Mouse (Mus musculus): ENCODE results near the gene Ccdc28b. TPM values are rescaled to one million over a fixed set of nuclear protein-coding genes. Genes with fewer than 3 reads are reported as not detected.

Ccdc28b gene
- 77.7 and 79.6 TPM in 2 replicates for polyA plus RNA-seq (2014; fragmentation: Nextera tagmentation; extraction: Ambion mirVana)

GRCm38 (mm10) chr4:129623681-129624091 is at the start of gene Ccdc28b:
Ccdc28b (minus strand) TSS chr4:129623947.
- H3K9me3 ChIP-seq (ENCODE audit: control insufficient read depth, low read length), result no peaks in the 10 kb centered on the region
- H3K27ac ChIP-seq (ENCODE audit: low read depth, low read length), result peak within 1 kb of the TSS; percentile 82
- WGBS, result under 1% methylated on average over 10 of the region's 10 CpGs
- peak within 1 kb of the TSS; percentile 66 for H3K9ac ChIP-seq (ENCODE audit: low read depth, low read length)
- peaks cover 7% of the 10 kb centered on the region for H3K36me3 ChIP-seq (ENCODE audit: control insufficient read depth, insufficient read depth, low read length)
- DNase-seq (ENCODE audit: low spot score) (peak; percentile 66), ATAC-seq (ENCODE audit: low FRiP score) (peak; percentile 56)
- H3K4me3 ChIP-seq (ENCODE audit: low read depth, low read length), result peak within 1 kb of the TSS; percentile 58
- peaks cover 12% of the 10 kb centered on the region for H3K4me1 ChIP-seq (replicated peaks; ENCODE audit: control insufficient read depth, insufficient read depth, low read length)
- no peaks in the 10 kb centered on the region for H3K27me3 ChIP-seq (ENCODE audit: control insufficient read depth, insufficient read depth, low read length)
- peak within 1 kb of the TSS; percentile 71 for H3K4me2 ChIP-seq (replicated peaks; ENCODE audit: low read depth, low read length)

DNA sequence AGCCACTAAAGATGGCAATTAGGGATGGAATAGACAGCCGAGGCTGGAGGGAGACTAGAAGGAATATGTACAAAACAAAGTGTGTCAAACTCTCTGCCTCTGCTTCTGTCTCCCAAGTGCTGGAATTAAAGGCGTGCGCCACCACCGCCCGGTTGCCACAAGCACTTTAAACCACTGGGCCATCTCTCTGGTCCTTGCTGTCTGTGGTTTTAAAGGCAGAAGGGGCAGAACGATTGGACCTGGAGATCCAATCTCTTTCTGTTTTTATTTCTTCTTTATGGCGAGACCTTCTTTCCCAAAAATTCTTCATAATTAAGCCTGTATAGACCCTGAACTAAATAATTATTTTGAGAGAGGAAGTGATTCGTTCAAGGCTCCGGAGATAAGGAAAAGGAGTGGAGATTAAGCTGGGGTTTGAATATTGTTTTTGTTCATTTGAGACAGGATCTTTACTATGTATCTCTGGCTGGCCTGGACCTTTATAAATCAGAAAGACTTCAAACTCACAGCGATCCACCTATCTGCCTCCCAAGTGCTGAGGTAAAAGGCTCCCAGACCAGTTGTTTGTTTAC is 49.2 kb upstream of the Ccdc28b start:
- H3K4me2 ChIP-seq (replicated peaks; ENCODE audit: low read depth, low read length), result peak overlapping the region; percentile 87
- no peaks in the 10 kb centered on the region for H3K9me3 ChIP-seq (ENCODE audit: control insufficient read depth, low read length)
- no peaks in the 10 kb centered on the region for H3K27me3 ChIP-seq (ENCODE audit: control insufficient read depth, insufficient read depth, low read length)
- DNase-seq (ENCODE audit: low spot score) (no peak), ATAC-seq (ENCODE audit: low FRiP score) (peak; percentile 15; the same call in 1 of the 2 replicates)
- peak overlapping the region; percentile 17; the same call in 1 of the 2 replicates for H3K27ac ChIP-seq (ENCODE audit: low read depth, low read length)
- H3K4me1 ChIP-seq (replicated peaks; ENCODE audit: control insufficient read depth, insufficient read depth, low read length), result no peaks in the 10 kb centered on the region
- 8% methylated on average over 10 of the region's 10 CpGs for WGBS
- peak overlapping the region; percentile 98 for H3K4me3 ChIP-seq (ENCODE audit: low read depth, low read length)
- peak overlapping the region; percentile 95 for H3K9ac ChIP-seq (ENCODE audit: low read depth, low read length)
- H3K36me3 ChIP-seq (ENCODE audit: control insufficient read depth, insufficient read depth, low read length), result 0 out of 2 replicates have a peak, but pooled peaks cover 4% of the 10 kb centered on the region

GRCm38 (mm10) chr4:129672083-129672877 is 48.5 kb upstream of the Ccdc28b start, which contains the start of gene Kpna6:
Kpna6 (minus strand) TSS chr4:129672767.
- Histone ChIP-seq H3K9me3 (ENCODE audit: control insufficient read depth, low read length) (no peaks in the 10 kb centered on the region), H3K27me3 (ENCODE audit: control insufficient read depth, insufficient read depth, low read length) (no peaks in the 10 kb centered on the region), H3K9ac (ENCODE audit: low read depth, low read length) (peak within 1 kb of the TSS; percentile 95), H3K4me2 (replicated peaks; ENCODE audit: low read depth, low read length) (peak within 1 kb of the TSS; percentile 87), H3K4me1 (replicated peaks; ENCODE audit: control insufficient read depth, insufficient read depth, low read length) (no peaks in the 10 kb centered on the region), H3K36me3 (ENCODE audit: control insufficient read depth, insufficient read depth, low read length) (0 out of 2 replicates have a peak, but pooled peaks cover 4% of the 10 kb centered on the region), H3K27ac (ENCODE audit: low read depth, low read length) (peak within 1 kb of the TSS; percentile 89), H3K4me3 (ENCODE audit: low read depth, low read length) (peak within 1 kb of the TSS; percentile 98)
- WGBS, result 0% methylated on average over 58 of the region's 65 CpGs
- DNase-seq (ENCODE audit: low spot score) (peak; percentile 93), ATAC-seq (ENCODE audit: low FRiP score) (peak; percentile 93)

DNA sequence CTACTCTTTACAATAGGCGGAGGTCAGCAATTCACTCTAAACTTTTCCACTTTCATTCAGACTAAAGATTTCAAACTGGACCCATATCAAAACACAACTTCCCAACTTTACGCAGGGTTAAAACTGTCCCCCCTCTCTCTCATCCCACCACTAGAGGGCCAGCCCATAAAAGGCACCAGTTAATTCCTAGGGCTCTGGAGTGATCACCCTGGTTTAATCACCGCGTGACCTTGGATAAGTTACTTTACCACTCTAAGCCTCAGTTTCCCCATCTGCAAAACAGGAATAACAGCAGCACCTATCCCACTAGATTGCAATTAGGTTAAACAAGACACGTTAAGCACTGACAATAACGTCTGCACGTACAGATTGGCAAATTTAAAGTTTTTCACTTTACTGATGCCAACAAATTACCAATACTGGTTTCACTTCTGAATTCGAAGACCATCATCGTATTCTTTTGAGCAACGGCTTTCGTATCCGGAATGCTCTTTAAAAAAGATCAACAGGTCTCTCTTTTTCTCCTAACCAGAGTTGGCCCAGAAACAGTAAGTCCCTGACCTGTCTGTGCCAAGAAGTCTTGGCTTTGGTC is 47.8 kb upstream of the Ccdc28b start:
- ATAC-seq (ENCODE audit: low FRiP score) (no peak), DNase-seq (ENCODE audit: low spot score) (peak; percentile 77)
- no peaks in the 10 kb centered on the region for H3K27me3 ChIP-seq (ENCODE audit: control insufficient read depth, insufficient read depth, low read length)
- H3K36me3 ChIP-seq (ENCODE audit: control insufficient read depth, insufficient read depth, low read length), result 0 out of 2 replicates have a peak, but pooled peaks cover 1% of the 10 kb centered on the region
- peak overlapping the region; percentile 98 for H3K4me3 ChIP-seq (ENCODE audit: low read depth, low read length)
- H3K4me1 ChIP-seq (replicated peaks; ENCODE audit: control insufficient read depth, insufficient read depth, low read length), result no peaks in the 10 kb centered on the region
- peak overlapping the region; percentile 89; the same call in 1 of the 2 replicates for H3K27ac ChIP-seq (ENCODE audit: low read depth, low read length)
- peak overlapping the region; percentile 95 for H3K9ac ChIP-seq (ENCODE audit: low read depth, low read length)
- no peaks in the 10 kb centered on the region for H3K9me3 ChIP-seq (ENCODE audit: control insufficient read depth, low read length)
- peak overlapping the region; percentile 87 for H3K4me2 ChIP-seq (replicated peaks; ENCODE audit: low read depth, low read length)
- 7% methylated on average over 12 of the region's 12 CpGs for WGBS

GRCm38 (mm10) chr4:129662255-129662813 is 38.6 kb upstream of the Ccdc28b start:
- Histone ChIP-seq H3K27ac (ENCODE audit: low read depth, low read length) (no peak overlapping the region), H3K9ac (ENCODE audit: low read depth, low read length) (no peak overlapping the region), H3K4me1 (replicated peaks; ENCODE audit: control insufficient read depth, insufficient read depth, low read length) (no peaks in the 10 kb centered on the region), H3K4me2 (replicated peaks; ENCODE audit: low read depth, low read length) (no peak overlapping the region), H3K9me3 (ENCODE audit: control insufficient read depth, low read length) (no peaks in the 10 kb centered on the region), H3K4me3 (ENCODE audit: low read depth, low read length) (no peak overlapping the region), H3K27me3 (ENCODE audit: control insufficient read depth, insufficient read depth, low read length) (no peaks in the 10 kb centered on the region), H3K36me3 (ENCODE audit: control insufficient read depth, insufficient read depth, low read length) (0 out of 2 replicates have a peak, but pooled peaks cover 3% of the 10 kb centered on the region)
- DNase-seq (ENCODE audit: low spot score) (no peak), ATAC-seq (ENCODE audit: low FRiP score) (no peak)
- 93% methylated on average over 3 of the region's 3 CpGs for WGBS

DNA sequence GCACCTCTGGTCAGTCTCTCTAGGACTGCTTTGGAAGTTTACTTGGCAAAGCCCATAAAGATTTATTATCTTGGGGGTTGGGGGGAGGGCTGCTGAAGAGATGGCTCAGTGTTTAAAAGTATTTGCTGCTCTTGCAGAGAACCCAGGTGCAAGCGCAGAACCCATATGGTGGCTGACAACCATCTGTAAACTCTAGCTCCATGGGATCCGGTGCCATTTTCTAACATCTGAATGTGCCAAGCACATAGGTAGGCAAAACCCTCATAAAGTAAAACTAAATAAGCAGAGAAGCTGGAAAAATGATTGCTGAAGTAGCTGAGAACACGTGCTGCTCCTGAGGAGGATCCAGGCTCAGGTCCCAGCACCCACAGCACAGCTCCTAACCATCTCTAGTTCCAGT is 37.8 kb upstream of the Ccdc28b start:
- 93% methylated on average over 3 of the region's 3 CpGs for WGBS
- 0 out of 2 replicates have a peak, but pooled peaks cover 4% of the 10 kb centered on the region for H3K36me3 ChIP-seq (ENCODE audit: control insufficient read depth, insufficient read depth, low read length)
- H3K4me1 ChIP-seq (replicated peaks; ENCODE audit: control insufficient read depth, insufficient read depth, low read length), result no peaks in the 10 kb centered on the region
- no peak overlapping the region for H3K27ac ChIP-seq (ENCODE audit: low read depth, low read length)
- no peak overlapping the region for H3K9ac ChIP-seq (ENCODE audit: low read depth, low read length)
- no peaks in the 10 kb centered on the region for H3K9me3 ChIP-seq (ENCODE audit: control insufficient read depth, low read length)
- DNase-seq (ENCODE audit: low spot score) (no peak), ATAC-seq (ENCODE audit: low FRiP score) (no peak)
- H3K4me2 ChIP-seq (replicated peaks; ENCODE audit: low read depth, low read length), result no peak overlapping the region
- no peaks in the 10 kb centered on the region for H3K27me3 ChIP-seq (ENCODE audit: control insufficient read depth, insufficient read depth, low read length)
- H3K4me3 ChIP-seq (ENCODE audit: low read depth, low read length), result no peak overlapping the region

DNA sequence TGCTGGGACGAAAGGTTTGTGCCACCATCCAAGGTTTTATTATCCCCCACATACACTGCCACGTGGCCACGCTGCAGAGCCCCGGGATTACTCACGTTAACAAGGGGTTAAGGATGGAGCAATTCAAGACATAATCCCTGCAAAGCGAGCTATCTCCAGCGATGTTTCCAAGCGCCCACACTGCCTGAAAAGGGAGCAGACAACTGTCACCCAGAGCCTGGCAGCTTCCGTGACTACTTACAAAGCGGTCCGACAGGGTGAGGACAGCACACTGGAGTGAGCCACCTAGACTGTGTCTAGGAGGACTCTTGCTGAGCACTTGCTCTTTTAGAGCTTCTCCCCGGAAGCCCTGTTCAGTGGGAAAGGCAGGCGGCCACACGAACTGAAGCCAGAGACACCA is 31.0 kb upstream of the Ccdc28b start:
- H3K4me1 ChIP-seq (replicated peaks; ENCODE audit: control insufficient read depth, insufficient read depth, low read length), result no peaks in the 10 kb centered on the region
- H3K36me3 ChIP-seq (ENCODE audit: control insufficient read depth, insufficient read depth, low read length), result peaks cover 10% of the 10 kb centered on the region
- no peak overlapping the region for H3K4me2 ChIP-seq (replicated peaks; ENCODE audit: low read depth, low read length)
- WGBS, result 92% methylated on average over 14 of the region's 14 CpGs
- ATAC-seq (ENCODE audit: low FRiP score) (no peak), DNase-seq (ENCODE audit: low spot score) (no peak)
- no peak overlapping the region for H3K9ac ChIP-seq (ENCODE audit: low read depth, low read length)
- H3K27me3 ChIP-seq (ENCODE audit: control insufficient read depth, insufficient read depth, low read length), result no peaks in the 10 kb centered on the region
- H3K27ac ChIP-seq (ENCODE audit: low read depth, low read length), result no peak overlapping the region
- H3K4me3 ChIP-seq (ENCODE audit: low read depth, low read length), result no peak overlapping the region
- no peaks in the 10 kb centered on the region for H3K9me3 ChIP-seq (ENCODE audit: control insufficient read depth, low read length)

DNA sequence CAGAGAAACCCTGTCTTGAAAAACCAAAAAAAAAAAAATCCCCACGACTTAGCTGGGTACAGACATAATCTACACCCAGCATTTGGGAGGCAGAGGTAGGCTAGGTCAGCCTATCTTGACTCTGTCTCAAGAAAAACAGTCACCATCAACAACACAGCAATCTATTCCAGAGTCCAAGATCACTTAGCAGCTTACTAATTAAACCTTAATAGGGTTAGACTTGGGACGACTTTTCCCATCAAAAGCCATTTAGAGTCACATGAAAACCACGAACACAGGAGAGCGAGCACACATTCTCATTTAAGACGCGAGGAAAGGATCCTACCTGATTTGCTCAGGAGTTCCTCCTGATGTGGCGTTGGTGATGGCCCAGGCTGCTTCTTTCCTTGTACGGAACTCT is 26.6 kb upstream of the Ccdc28b start:
- H3K27ac ChIP-seq (ENCODE audit: low read depth, low read length), result no peak overlapping the region
- H3K9me3 ChIP-seq (ENCODE audit: control insufficient read depth, low read length), result no peaks in the 10 kb centered on the region
- no peak overlapping the region for H3K4me3 ChIP-seq (ENCODE audit: low read depth, low read length)
- H3K9ac ChIP-seq (ENCODE audit: low read depth, low read length), result no peak overlapping the region
- H3K4me2 ChIP-seq (replicated peaks; ENCODE audit: low read depth, low read length), result no peak overlapping the region
- H3K4me1 ChIP-seq (replicated peaks; ENCODE audit: control insufficient read depth, insufficient read depth, low read length), result no peaks in the 10 kb centered on the region
- DNase-seq (ENCODE audit: low spot score), result no peak
- H3K27me3 ChIP-seq (ENCODE audit: control insufficient read depth, insufficient read depth, low read length), result no peaks in the 10 kb centered on the region
- H3K36me3 ChIP-seq (ENCODE audit: control insufficient read depth, insufficient read depth, low read length), result peaks cover 9% of the 10 kb centered on the region
- ATAC-seq (ENCODE audit: low FRiP score), result no peak
- 93% methylated on average over 8 of the region's 8 CpGs for WGBS

Data from hindbrain, embryonic 11.5 days (tissue).